Mouse (Mus musculus) c-Kit-negative CD71-positive TER-119-positive erythroid progenitor cells, embryonic 14.5 days (primary cell): ENCODE results near the gene Olfr12.

Experiments
- DNase-seq: peaks from one replicate; pipeline ENCODE4 v3.0.0-alpha.2; 2013; ENCODE audit warnings: low read depth, low spot score

Olfr12 gene

DNA sequence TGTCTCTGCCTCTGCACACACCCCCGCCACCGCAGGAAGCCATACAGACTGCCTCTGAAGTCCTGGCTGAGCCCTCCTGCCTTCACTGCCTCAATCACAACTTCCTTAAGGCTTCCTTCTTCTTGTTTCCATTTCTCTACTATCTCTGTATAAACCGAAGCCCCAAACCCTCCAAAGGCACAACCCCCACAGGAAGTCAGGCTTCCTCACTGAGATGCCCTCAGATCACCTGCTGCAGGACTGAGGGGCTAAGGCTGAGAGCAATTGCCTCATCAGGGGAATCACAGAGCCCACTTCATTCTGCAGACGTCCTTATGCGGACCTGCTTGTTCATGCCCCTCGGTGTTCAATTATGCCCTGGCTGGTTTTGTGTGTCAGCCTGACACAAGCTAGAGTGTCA is 22.8 kb downstream of the Olfr12 start:
- DNase-seq: no peak

DNA sequence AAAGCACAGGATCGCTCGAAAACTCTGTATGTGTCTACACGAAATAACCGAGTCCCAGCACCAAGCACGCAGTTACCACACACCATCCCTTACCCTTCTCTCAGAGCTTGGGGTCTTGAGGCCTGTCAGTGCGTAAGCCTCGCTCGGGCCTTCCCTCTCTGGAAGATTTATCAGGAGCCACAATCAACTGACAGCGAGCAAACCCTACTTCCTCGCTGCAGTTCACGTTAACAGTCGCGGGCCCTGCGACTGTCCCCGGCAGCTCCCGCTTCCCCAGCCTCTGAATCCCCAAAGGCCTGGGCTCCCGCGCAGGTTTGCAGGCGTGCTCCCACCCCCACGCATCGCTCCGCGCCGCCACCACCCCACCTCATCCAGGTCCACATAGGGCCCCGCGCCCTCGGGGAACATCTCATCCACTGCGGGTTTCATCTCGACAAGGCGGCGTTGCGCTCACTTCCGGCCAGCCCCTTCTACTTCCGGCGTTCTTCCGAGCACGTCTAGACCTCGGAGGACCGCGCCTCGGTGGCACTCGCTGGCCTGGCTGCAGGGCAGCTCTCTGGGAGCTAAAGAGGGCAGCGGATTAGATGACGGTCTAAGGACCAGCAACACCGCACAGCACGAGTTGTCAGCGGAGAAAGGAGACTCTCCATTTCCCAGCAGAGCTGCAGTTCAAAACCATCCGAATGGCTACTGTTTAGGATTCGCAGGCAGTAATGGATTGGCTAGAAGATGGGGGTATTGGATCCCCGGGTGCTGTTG is 24.1 kb downstream of the Olfr12 start, which contains the start of gene Cops9:
Cops9 (minus strand) TSS at position 472 of the 759 bp plus-strand sequence.
- DNase-seq: peak; percentile 68

DNA sequence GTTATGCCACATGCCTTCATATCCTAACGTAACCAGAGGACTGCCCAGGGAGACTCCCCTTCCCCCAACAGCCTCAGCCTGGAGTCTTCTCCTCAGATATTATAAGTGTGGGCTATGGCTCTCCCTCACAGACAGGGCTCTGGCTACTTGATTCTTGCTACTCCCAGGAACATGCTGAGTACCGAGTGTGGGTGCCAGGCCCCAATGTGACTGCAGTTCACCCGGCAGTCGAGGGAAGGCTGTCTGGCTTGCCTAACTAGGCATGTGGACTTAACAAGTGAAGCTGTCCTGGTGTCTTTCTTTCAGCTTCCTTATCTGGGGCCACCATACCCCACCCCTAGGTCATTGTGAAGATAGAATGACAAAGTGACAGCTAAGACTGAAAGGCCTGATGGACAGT is 26.1 kb downstream of the Olfr12 start:
- DNase-seq: no peak

DNA sequence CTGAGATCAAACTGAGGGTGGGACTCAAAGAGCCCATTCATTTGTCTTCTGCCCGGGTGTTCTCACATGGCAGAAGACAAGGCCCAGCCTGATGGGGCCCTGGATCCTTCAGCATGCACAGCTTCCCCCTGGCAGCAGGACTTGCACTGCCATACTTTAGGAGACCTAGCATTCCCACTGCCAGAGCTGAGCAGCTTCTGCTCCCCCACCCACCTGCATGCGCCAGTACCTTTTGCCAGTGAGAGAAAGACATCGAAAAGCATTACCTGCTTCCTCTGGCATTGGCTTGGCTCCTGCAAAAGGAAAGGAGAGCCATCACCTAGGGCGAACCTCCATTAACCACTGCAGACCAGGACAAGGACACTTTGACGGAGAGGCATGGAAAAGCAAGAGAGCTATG is 27.3 kb downstream of the Olfr12 start:
- DNase-seq: no peak

DNA sequence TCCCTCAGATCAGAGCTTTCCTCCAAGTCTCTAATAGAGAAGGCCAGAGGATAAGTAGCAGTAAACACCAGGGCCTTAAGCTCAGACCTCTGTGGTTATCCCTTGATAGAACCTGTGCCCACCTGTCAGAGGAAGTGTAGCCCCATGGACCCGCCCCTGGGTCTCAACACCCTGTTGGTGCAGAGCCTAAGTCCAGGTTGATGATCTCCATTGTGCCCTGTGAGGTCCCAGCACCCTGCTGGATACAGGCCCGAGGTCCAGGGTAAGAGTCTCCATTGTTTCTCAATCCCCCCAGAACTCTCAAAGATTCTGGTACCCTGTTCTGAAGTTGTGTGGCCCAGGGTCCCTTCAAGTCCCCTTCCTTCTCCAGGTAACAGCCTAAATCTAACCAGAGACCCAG is 28.5 kb downstream of the Olfr12 start:
- no peak for DNase-seq

DNA sequence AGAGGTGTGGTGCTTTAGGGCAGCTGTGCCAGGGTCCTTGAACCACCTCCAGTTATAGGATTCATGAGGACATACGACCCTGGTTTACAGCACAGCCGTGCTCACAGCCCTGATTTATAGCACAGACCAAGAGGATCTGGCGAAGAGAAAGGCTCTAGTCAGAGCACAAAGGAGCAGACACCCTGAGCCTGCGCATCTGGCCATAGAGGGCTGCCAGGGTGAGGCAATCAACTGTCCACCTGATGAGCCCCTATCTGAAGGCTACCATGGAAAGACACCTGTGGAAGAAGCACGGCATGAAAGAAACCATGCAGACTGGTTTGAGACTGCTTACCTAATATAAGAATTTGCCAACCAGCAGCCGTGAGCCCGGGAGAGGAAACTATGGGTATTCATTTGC is 29.0 kb downstream of the Olfr12 start:
- DNase-seq: no peak

DNA sequence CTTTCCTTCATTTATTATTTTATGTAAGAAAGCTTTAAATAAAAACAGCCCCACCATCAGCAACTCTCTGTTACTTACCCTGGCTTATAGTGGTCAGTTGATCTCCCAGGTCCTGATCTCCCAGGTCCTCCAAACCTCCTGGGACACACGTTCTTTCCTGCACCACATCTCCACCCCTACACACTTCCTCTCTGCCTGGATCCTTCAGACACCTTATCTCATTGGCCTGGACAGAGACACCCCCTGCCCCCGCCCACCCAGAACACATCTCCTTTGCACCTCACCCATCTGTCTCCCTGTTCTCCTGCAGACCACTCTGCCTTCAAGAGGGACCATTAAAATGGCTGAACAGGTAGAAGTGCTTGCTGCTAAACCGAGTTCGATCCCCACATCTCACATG is 29.4 kb downstream of the Olfr12 start:
- no peak for DNase-seq

DNA sequence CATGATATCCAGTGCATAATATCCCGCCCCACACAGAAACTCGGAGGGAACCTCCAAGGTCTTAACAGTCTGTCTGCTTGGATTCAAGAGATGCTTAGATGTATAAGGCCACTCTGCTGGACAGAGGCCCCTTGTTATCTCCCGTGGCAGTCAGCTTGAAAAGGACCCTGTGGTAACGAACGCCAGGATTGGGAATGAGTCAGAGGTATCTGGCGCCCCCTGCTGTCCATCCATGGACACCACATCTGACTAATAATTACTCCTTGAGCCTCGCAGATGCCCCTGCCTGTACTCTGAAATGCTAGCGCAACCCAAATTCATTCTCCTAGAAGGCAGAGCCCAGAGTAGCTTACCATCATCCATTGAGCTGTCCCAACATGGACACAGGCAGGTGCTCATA is 30.2 kb downstream of the Olfr12 start:
- peak; percentile 40 for DNase-seq

DNA sequence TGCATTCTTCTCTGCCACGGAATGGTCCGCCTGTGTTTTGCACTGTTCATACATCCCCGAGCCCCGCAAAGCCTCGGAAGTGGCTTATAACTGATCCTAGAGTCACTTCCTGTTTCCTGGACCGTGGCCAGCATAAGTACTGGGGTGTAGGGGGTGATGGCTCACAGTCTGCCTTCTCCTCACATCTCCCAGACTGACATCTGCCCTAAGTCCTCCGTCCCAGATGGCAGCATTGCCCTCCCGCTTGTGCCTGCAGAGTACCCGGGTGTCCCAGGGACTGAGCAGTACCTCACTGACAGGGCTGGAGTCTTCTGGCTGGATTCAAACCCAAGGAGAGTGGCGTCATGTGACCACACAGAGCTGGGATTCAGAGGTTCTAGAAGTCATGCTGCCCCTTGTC is 30.6 kb downstream of the Olfr12 start:
- DNase-seq: no peak

DNA sequence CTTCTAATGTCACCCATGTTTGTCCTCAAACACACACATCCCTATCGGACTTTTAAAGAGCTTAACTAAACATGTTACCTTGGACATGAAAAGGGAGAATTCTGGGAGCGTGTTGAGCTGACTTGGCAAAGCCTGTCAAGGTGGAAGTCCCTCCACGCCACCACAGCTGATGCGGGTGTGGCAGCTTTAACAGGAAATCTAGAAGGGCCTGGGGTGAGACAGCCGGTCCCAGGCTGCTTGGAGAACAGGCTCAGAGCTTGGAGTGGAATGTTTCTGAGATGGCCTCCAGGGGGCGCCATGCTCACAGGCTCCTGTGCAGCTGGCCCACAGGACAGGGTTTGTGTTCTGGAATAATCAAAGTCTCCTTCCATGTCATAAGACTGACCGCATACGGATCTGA is 31.1 kb downstream of the Olfr12 start, which contains the start of gene Otos:
Otos (minus strand) TSS at position 169 of the 400 bp plus-strand sequence.
- peak; percentile 25 for DNase-seq

DNA sequence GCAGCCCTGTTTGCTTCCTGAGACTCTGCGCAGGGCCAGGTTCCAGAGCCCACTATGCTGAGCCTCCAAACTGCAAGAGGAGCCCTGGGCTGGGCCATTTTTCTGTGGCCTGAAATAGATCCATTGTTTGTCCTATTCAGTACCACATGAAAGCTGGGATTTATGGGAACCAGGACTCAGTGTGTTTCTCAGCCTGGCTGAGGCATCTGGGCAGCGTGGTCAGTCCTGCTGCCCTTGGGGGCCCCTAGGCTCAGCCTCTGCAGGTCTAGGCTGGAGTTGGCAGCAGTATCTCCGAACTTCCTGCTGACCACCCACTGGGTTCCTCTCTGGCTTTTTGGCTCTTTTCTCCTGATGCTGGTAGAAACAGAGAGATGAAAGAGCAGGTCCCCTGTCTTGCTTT is 33.9 kb downstream of the Olfr12 start:
- DNase-seq: no peak

DNA sequence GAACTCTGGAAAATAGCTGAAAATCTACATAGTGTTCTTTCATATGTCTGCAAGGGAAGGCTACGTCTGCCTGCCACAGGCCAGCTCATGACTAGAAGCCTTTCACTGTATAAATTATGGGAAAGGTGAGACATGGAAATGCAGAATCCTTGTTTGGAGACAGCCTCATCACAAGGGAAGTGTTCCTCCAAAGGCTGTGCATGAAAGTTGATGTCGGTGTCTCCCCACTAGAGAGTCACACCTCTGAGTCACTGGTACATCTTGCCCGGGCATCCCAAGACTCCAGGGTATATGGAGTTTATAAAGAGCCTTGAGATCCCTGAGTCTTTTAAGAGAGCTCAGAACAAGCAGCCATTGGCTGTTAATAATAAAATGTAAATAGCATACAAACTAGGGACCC is 35.6 kb downstream of the Olfr12 start:
- no peak for DNase-seq

DNA sequence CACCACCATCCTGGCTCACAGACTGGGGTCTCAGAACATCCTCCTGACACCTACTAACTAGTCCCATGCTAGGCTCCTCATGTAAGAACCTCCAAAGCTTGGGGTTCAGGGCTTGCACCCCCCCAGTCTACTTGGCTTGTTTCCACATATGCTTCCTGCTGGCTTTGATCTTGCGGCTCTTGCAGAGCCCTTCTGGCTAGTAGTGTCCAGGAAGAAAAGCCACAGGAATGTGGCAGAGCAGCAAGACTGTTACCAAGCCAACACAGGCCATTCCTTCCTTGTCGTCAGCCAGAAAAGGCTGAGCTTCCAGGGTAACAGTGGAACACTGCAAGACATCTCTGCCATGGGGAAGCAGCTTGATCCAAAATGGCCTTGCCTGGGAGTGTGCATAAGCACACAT is 37.1 kb downstream of the Olfr12 start:
- no peak for DNase-seq

DNA sequence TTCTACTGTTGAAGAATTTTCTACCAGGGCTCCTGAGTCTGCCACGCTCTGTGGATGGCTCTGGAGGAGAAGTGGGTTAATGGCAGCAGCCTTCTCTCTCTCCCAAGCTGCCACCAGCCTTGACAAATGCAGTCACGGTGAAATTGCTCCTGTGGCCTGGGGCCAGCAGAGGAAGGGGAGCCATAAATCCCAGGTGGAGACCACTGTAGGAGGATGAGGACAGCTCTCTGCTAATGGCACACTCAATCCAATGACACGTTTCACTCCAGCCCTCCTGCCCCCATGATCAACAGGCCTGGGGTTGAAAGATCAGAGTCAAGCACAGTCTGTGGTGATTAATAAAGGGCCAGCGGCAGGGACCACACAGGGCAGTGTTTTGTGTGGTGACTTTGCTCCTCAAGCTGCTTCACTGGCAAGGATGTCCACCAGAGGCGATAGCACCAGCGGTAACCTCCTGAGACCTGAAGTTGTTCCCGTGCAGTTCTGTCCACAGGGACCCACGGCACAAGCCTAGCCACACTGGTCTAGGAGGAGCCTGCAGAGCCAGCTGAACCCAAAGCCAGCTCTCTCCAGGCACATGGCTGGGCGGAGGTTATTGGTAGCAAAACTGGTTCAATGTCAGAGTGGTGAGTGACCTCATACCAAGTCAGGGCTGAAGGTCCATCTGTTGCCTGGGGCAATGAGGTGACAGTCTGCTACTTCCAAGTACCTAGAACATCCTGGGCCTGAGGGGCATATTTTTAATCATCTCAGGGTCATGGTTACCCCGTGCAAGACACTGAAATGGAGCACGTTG is 39.6 kb downstream of the Olfr12 start:
- DNase-seq: no peak

DNA sequence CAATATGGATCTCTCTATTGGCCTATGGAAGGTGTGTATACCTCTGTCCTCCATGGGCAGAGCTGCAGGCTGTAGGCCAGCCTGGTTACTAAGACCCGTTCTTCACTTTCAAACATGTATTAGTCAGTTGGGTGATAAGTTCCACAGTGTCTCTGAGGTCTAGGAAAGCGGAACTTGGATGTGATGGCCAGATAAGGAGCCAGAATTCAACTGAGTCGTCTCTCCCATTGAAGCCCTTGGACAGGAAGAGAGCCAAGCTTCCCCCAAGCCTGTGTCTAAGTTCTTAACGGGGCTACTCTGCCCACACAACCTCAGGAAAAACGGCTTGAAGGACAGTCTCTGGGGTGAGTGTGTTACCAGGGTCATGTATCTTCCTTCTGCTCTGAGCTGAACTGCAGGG is 41.8 kb downstream of the Olfr12 start:
- DNase-seq: no peak

DNA sequence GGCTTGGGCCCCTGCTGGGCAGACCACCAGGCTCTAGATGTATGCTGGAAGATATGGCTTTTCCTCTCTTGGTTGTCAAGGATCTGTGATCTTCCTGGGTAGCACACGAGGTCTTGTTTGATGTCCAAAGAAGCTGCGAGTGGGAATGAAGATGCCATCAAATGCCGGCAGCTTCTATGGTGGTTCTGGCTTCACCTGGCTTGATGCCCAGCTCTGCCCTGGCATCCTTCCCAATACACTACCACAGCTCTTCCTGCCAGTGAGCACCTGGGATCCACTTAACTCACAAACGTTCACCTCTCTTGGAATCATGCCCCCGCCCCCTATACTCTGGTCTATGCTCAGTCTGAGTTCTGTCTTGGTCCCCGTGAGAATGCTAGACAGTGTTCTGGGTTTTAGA is 49.5 kb downstream of the Olfr12 start:
- no peak for DNase-seq

DNA sequence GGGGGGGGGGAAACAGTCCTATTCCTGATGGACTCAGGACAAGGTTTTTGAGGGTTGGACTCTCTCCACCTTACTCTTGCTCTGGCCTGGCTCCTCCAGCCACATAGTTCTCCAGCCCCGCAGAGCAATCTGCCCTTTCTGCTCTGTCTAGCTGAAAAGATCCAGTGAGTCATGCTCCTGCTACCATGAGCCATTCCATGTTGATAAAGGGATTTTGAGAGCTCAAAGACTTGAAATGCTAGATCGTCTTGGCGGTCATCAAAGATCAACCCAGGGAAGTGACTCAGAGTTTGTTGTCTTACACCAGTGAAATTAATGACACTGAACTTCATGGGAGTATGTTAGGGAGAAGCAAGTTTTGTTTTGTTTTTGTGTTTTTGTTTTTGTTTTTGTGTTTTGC is 51.8 kb downstream of the Olfr12 start:
- no peak for DNase-seq

DNA sequence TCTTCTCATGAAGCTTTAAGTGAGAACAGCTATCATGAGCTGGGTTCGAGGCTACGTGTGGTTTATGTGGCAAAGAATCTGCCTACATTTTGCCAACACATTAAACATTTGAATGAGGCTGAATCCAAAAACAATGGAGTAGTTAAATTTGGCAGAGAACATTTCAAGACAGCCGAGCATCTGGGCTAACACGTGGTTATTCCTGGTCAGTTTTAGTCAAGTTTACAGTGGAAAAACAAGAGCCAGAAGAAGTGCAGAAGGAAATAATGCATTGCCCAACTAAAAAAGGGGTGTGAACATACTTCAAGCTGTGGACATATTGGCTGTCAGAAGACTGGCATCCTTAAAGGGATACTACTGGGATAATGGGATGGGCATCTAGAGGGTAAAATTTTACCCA is 53.7 kb downstream of the Olfr12 start:
- no peak for DNase-seq
